Mouse (Mus musculus): ENCODE measurements around the gene Gja5. TPM values are rescaled to one million over a fixed set of nuclear protein-coding genes. Genes with fewer than 3 reads are reported as not detected.
"Not testable (repeated sequence)": the region's sequence is repeated elsewhere in the genome, so short reads cannot be mapped to it uniquely, and the experiment has no call there.

The Gja5 gene
- polyA plus RNA-seq, 1 experiment = 42.5 TPM

GRCm38 (mm10) chr3:97076412-97076811, 171.9 kb downstream of the Gja5 start:
- peak overlapping the region; percentile 61 for H3K4me3 ChIP-seq (replicated peaks; ENCODE audit: extremely low read depth, low read depth, low read length)
- TF ChIP-seq POLR2A (IDR thresholded peaks at IDR 0.05; ENCODE audit: borderline replicate concordance, extremely low read depth, low read depth, low read length) (no peak), CTCF (IDR thresholded peaks at IDR 0.05; ENCODE audit: insufficient read depth, low read length) (peak; percentile 92)
- WGBS = 7% methylated on average over 6 of the region's 6 CpGs
- DNase-seq = peak; percentile 51
- H3K4me1 ChIP-seq (ENCODE audit: control insufficient read depth, insufficient read depth, low read length) = peaks cover 3% of the 10 kb centered on the region; the same call in 1 of the 2 replicates

- DNase-seq = no peak
- 52% methylated on average over 4 of the region's 4 CpGs for WGBS
- no peak for TF ChIP-seq CTCF (IDR thresholded peaks at IDR 0.05; ENCODE audit: insufficient read depth, low read length)
- TF ChIP-seq POLR2A (IDR thresholded peaks at IDR 0.05; ENCODE audit: borderline replicate concordance, extremely low read depth, low read depth, low read length) = no peak
- Histone ChIP-seq H3K4me1 (ENCODE audit: control insufficient read depth, insufficient read depth, low read length) (peaks cover 3% of the 10 kb centered on the region; the same call in 1 of the 2 replicates), H3K4me3 (replicated peaks; ENCODE audit: extremely low read depth, low read depth, low read length) (no peak overlapping the region)
These were observed 173.9 kb downstream of the Gja5 start for GRCm38 (mm10) chr3:97078436-97078835.

- Histone ChIP-seq H3K4me1 (ENCODE audit: control insufficient read depth, insufficient read depth, low read length) (no peaks in the 10 kb centered on the region), H3K4me3 (replicated peaks; ENCODE audit: extremely low read depth, low read depth, low read length) (no peak overlapping the region)
- no peak for TF ChIP-seq CTCF (IDR thresholded peaks at IDR 0.05; ENCODE audit: insufficient read depth, low read length)
- no peak for TF ChIP-seq POLR2A (IDR thresholded peaks at IDR 0.05; ENCODE audit: borderline replicate concordance, extremely low read depth, low read depth, low read length)
- whole genome bisulfite sequencing = 86% methylated on average over 5 of the region's 5 CpGs
- DNase-seq = no peak
These were observed 177.7 kb downstream of the Gja5 start for GRCm38 (mm10) chr3:97082156-97082555.

GRCm38 (mm10) chr3:97087326-97087725, 182.8 kb downstream of the Gja5 start:
- H3K4me1 ChIP-seq (ENCODE audit: control insufficient read depth, insufficient read depth, low read length) = no peaks in the 10 kb centered on the region
- TF ChIP-seq POLR2A (IDR thresholded peaks at IDR 0.05; ENCODE audit: borderline replicate concordance, extremely low read depth, low read depth, low read length) (no peak), CTCF (IDR thresholded peaks at IDR 0.05; ENCODE audit: insufficient read depth, low read length) (peak; percentile 8; the same call in 1 of the 2 replicates)
- no peak overlapping the region for H3K4me3 ChIP-seq (replicated peaks; ENCODE audit: extremely low read depth, low read depth, low read length)
- WGBS = 76% methylated on average over 4 of the region's 4 CpGs
- DNase-seq = peak; percentile 42

GRCm38 (mm10) chr3:97088291-97088690, 183.8 kb downstream of the Gja5 start:
- WGBS = 82% methylated on average over 4 of the region's 4 CpGs
- not testable (repeated sequence) for H3K4me1 ChIP-seq (ENCODE audit: control insufficient read depth, insufficient read depth, low read length); H3K4me3 ChIP-seq (replicated peaks; ENCODE audit: extremely low read depth, low read depth, low read length); DNase-seq

GRCm38 (mm10) chr3:97091971-97092370, 187.5 kb downstream of the Gja5 start:
- DNase-seq; H3K4me3 ChIP-seq (replicated peaks; ENCODE audit: extremely low read depth, low read depth, low read length): not testable (repeated sequence)
- WGBS = 77% methylated on average over 7 of the region's 7 CpGs

GRCm38 (mm10) chr3:97096664-97097063, 192.2 kb downstream of the Gja5 start:
- WGBS = 79% methylated on average over 4 of the region's 4 CpGs
- not testable (repeated sequence) for H3K4me3 ChIP-seq (replicated peaks; ENCODE audit: extremely low read depth, low read depth, low read length); DNase-seq; H3K4me1 ChIP-seq (ENCODE audit: control insufficient read depth, insufficient read depth, low read length)

More at GRCm38 (mm10) chr3:97091971-97092370, 187.5 kb downstream of the Gja5 start:
- not testable (repeated sequence) for H3K4me1 ChIP-seq (ENCODE audit: control insufficient read depth, insufficient read depth, low read length)

- Histone ChIP-seq H3K4me3 (replicated peaks; ENCODE audit: extremely low read depth, low read depth, low read length) (no peak overlapping the region), H3K4me1 (ENCODE audit: control insufficient read depth, insufficient read depth, low read length) (no peaks in the 10 kb centered on the region)
- no peak for DNase-seq
- 58% methylated on average over 10 of the region's 10 CpGs for WGBS
- TF ChIP-seq POLR2A (IDR thresholded peaks at IDR 0.05; ENCODE audit: borderline replicate concordance, extremely low read depth, low read depth, low read length) (no peak), CTCF (IDR thresholded peaks at IDR 0.05; ENCODE audit: insufficient read depth, low read length) (no peak)
These were observed 196.5 kb downstream of the Gja5 start for GRCm38 (mm10) chr3:97100784-97101641.

- not testable (repeated sequence) for DNase-seq; H3K4me3 ChIP-seq (replicated peaks; ENCODE audit: extremely low read depth, low read depth, low read length); H3K4me1 ChIP-seq (ENCODE audit: control insufficient read depth, insufficient read depth, low read length)
- WGBS = 84% methylated on average over 2 of the region's 5 CpGs
These were observed 199.5 kb downstream of the Gja5 start for GRCm38 (mm10) chr3:97103946-97104345.

GRCm38 (mm10) chr3:97104696-97105430, 200.4 kb downstream of the Gja5 start:
- TF ChIP-seq CTCF (IDR thresholded peaks at IDR 0.05; ENCODE audit: insufficient read depth, low read length) = no peak
- no peak for TF ChIP-seq POLR2A (IDR thresholded peaks at IDR 0.05; ENCODE audit: borderline replicate concordance, extremely low read depth, low read depth, low read length)
- no peaks in the 10 kb centered on the region for H3K4me1 ChIP-seq (ENCODE audit: control insufficient read depth, insufficient read depth, low read length)
- no peak for DNase-seq
- 58% methylated on average over 1 of the region's 1 CpGs for WGBS
- H3K4me3 ChIP-seq (replicated peaks; ENCODE audit: extremely low read depth, low read depth, low read length) = no peak overlapping the region

Measured in lung, adult 2 months (tissue).